Mouse (Mus musculus): Measurements from ENCODE around the gene Pnmt. TPM values are rescaled to one million over a fixed set of nuclear protein-coding genes. Genes with fewer than 3 reads are reported as not detected.

Pnmt gene
- polyA plus RNA-seq, 1 experiment from 2014 or later = 0.62 TPM

GRCm38 (mm10) chr11:98386596-98386995, 346 bp downstream of the Pnmt start:
- DNase-seq = peak; percentile 33
- Histone ChIP-seq H3K27ac (replicated peaks; ENCODE audit: low read depth, low read length) (no peak overlapping the region), H3K36me3 (ENCODE audit: control insufficient read depth, insufficient read depth, low read length) (no peaks in the 10 kb centered on the region), H3K9ac (replicated peaks; ENCODE audit: low read length) (no peak overlapping the region), H3K4me1 (ENCODE audit: control insufficient read depth, insufficient read depth, low read length) (no peaks in the 10 kb centered on the region), H3K9me3 (ENCODE audit: control insufficient read depth, low read length) (no peaks in the 10 kb centered on the region), H3K4me2 (ENCODE audit: low read length) (peak overlapping the region; percentile 21; the same call in 1 of the 2 replicates), H3K4me3 (replicated peaks; ENCODE audit: low read depth, low read length) (no peak overlapping the region), H3K27me3 (ENCODE audit: control insufficient read depth, insufficient read depth, low read length) (peaks cover 20% of the 10 kb centered on the region; the same call in 1 of the 2 replicates)
- ATAC-seq (ENCODE audit: low FRiP score, low TSS enrichment) = no peak
- 18% methylated on average over 24 of the region's 24 CpGs for WGBS

GRCm38 (mm10) chr11:98387056-98387577, 867 bp downstream of the Pnmt start:
- DNase-seq (no peak), ATAC-seq (ENCODE audit: low FRiP score, low TSS enrichment) (no peak)
- Histone ChIP-seq H3K4me2 (ENCODE audit: low read length) (no peak overlapping the region), H3K4me1 (ENCODE audit: control insufficient read depth, insufficient read depth, low read length) (no peaks in the 10 kb centered on the region), H3K4me3 (replicated peaks; ENCODE audit: low read depth, low read length) (no peak overlapping the region), H3K9me3 (ENCODE audit: control insufficient read depth, low read length) (no peaks in the 10 kb centered on the region), H3K9ac (replicated peaks; ENCODE audit: low read length) (no peak overlapping the region), H3K27ac (replicated peaks; ENCODE audit: low read depth, low read length) (no peak overlapping the region), H3K27me3 (ENCODE audit: control insufficient read depth, insufficient read depth, low read length) (peaks cover 20% of the 10 kb centered on the region; the same call in 1 of the 2 replicates), H3K36me3 (ENCODE audit: control insufficient read depth, insufficient read depth, low read length) (no peaks in the 10 kb centered on the region)
- 60% methylated on average over 14 of the region's 14 CpGs for whole genome bisulfite sequencing

DNA sequence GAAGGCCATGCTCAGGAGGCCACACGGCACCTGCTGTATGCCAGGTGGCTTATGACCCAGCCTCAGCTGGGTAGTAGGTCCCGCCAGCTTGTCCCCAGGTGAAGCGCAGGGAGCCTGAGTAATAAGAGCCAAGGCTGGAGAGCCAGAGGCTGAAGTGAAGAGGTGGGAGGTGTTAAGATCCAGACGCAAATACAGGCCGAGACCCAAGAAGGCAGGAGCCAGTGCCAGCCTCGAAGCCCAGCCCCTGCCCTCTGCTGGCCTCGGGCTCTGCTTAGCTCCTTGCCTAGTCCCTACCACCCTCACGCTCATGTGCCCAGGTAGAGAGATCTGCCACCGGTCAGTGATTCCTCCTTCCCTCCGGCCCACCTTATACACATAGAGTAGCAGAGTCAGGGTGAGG, 2.0 kb downstream of the Pnmt start:
- WGBS = 84% methylated on average over 10 of the region's 10 CpGs
- H3K4me3 ChIP-seq (replicated peaks; ENCODE audit: low read depth, low read length) = no peak overlapping the region
- no peak overlapping the region for H3K27ac ChIP-seq (replicated peaks; ENCODE audit: low read depth, low read length)
- no peaks in the 10 kb centered on the region; the same call in 1 of the 2 replicates for H3K4me1 ChIP-seq (ENCODE audit: control insufficient read depth, insufficient read depth, low read length)
- DNase-seq (no peak), ATAC-seq (ENCODE audit: low FRiP score, low TSS enrichment) (no peak)
- H3K9me3 ChIP-seq (ENCODE audit: control insufficient read depth, low read length) = no peaks in the 10 kb centered on the region
- H3K27me3 ChIP-seq (ENCODE audit: control insufficient read depth, insufficient read depth, low read length) = peaks cover 20% of the 10 kb centered on the region; the same call in 1 of the 2 replicates
- H3K4me2 ChIP-seq (ENCODE audit: low read length) = no peak overlapping the region
- no peak overlapping the region for H3K9ac ChIP-seq (replicated peaks; ENCODE audit: low read length)
- H3K36me3 ChIP-seq (ENCODE audit: control insufficient read depth, insufficient read depth, low read length) = no peaks in the 10 kb centered on the region

DNA sequence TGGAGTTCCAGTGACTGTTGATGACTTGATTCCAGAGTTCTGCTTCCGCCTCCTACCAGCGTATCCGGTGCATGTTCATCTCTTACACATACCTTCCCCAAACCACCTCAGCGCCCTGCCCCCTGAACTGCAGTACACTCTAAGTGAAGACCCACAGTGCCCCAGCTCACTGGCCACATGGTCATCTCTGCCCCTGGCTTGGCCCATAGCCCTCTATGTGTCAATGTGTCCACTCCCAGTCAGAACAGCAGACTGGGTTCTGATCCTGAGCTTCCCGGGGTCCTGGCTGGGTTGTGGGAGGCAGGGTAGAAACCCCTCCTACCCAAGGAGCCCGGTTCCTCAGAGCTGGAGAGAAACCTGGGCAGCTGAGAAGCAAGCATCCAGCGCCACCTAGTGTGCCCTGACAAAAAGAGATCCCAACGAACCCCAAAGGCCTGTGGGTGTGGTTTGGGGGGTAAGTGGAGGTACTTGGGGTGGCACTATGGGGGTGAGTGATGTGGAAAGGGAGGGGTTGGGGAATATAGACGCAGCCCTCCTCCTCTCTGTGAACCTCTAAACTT, 3.1 kb downstream of the Pnmt start:
- Histone ChIP-seq H3K9ac (replicated peaks; ENCODE audit: low read length) (no peak overlapping the region), H3K9me3 (ENCODE audit: control insufficient read depth, low read length) (no peaks in the 10 kb centered on the region), H3K4me1 (ENCODE audit: control insufficient read depth, insufficient read depth, low read length) (no peaks in the 10 kb centered on the region; the same call in 1 of the 2 replicates), H3K4me2 (ENCODE audit: low read length) (no peak overlapping the region), H3K27me3 (ENCODE audit: control insufficient read depth, insufficient read depth, low read length) (peaks cover 20% of the 10 kb centered on the region; the same call in 1 of the 2 replicates), H3K4me3 (replicated peaks; ENCODE audit: low read depth, low read length) (no peak overlapping the region), H3K36me3 (ENCODE audit: control insufficient read depth, insufficient read depth, low read length) (no peaks in the 10 kb centered on the region), H3K27ac (replicated peaks; ENCODE audit: low read depth, low read length) (no peak overlapping the region)
- WGBS = 19% methylated on average over 9 of the region's 9 CpGs
- DNase-seq (peak; percentile 73), ATAC-seq (ENCODE audit: low FRiP score, low TSS enrichment) (no peak)

GRCm38 (mm10) chr11:98390141-98390540, 3.9 kb downstream of the Pnmt start:
- Histone ChIP-seq H3K27ac (replicated peaks; ENCODE audit: low read depth, low read length) (no peak overlapping the region), H3K27me3 (ENCODE audit: control insufficient read depth, insufficient read depth, low read length) (peaks cover 20% of the 10 kb centered on the region; the same call in 1 of the 2 replicates), H3K9ac (replicated peaks; ENCODE audit: low read length) (no peak overlapping the region), H3K4me1 (ENCODE audit: control insufficient read depth, insufficient read depth, low read length) (no peaks in the 10 kb centered on the region; the same call in 1 of the 2 replicates), H3K4me3 (replicated peaks; ENCODE audit: low read depth, low read length) (no peak overlapping the region), H3K36me3 (ENCODE audit: control insufficient read depth, insufficient read depth, low read length) (no peaks in the 10 kb centered on the region), H3K4me2 (ENCODE audit: low read length) (no peak overlapping the region), H3K9me3 (ENCODE audit: control insufficient read depth, low read length) (no peaks in the 10 kb centered on the region)
- DNase-seq (no peak), ATAC-seq (ENCODE audit: low FRiP score, low TSS enrichment) (no peak)
- WGBS = 77% methylated on average over 12 of the region's 12 CpGs

DNA sequence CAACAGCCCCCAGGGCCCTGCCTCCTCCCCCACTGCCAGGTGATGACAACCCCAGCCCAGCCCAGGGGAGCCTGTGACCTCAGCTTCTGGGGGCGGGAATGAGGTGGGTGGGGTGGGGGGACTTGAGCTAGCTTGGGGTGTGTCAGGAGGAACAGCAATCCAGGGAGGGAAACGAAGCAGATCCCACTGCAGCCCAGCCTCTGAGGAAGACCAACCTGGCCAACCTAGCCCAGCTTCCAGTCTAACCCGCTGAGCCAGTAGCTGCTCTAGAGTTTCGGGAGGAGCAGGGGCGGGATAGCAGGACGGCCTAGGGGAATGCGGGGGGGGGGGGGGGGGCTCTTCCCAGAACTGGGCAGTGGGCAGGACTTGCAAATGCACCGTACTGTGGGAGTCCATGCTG, 5.8 kb downstream of the Pnmt start:
- no peak for ATAC-seq (ENCODE audit: low FRiP score, low TSS enrichment)
- no peak for DNase-seq
- Histone ChIP-seq H3K36me3 (ENCODE audit: control insufficient read depth, insufficient read depth, low read length) (no peaks in the 10 kb centered on the region), H3K4me3 (replicated peaks; ENCODE audit: low read depth, low read length) (no peak overlapping the region), H3K4me2 (ENCODE audit: low read length) (no peak overlapping the region), H3K27ac (replicated peaks; ENCODE audit: low read depth, low read length) (no peak overlapping the region), H3K27me3 (ENCODE audit: control insufficient read depth, insufficient read depth, low read length) (peaks cover 13% of the 10 kb centered on the region; the same call in 1 of the 2 replicates), H3K9me3 (ENCODE audit: control insufficient read depth, low read length) (no peaks in the 10 kb centered on the region), H3K9ac (replicated peaks; ENCODE audit: low read length) (no peak overlapping the region), H3K4me1 (ENCODE audit: control insufficient read depth, insufficient read depth, low read length) (no peaks in the 10 kb centered on the region; the same call in 1 of the 2 replicates)
- 20% methylated on average over 8 of the region's 8 CpGs for WGBS

GRCm38 (mm10) chr11:98392645-98393044, 6.4 kb downstream of the Pnmt start:
- H3K27ac ChIP-seq (replicated peaks; ENCODE audit: low read depth, low read length) = no peak overlapping the region
- peaks cover 7% of the 10 kb centered on the region; the same call in 1 of the 2 replicates for H3K27me3 ChIP-seq (ENCODE audit: control insufficient read depth, insufficient read depth, low read length)
- H3K4me1 ChIP-seq (ENCODE audit: control insufficient read depth, insufficient read depth, low read length) = no peaks in the 10 kb centered on the region; the same call in 1 of the 2 replicates
- no peak overlapping the region for H3K4me3 ChIP-seq (replicated peaks; ENCODE audit: low read depth, low read length)
- DNase-seq = no peak
- no peak overlapping the region for H3K4me2 ChIP-seq (ENCODE audit: low read length)
- ATAC-seq (ENCODE audit: low FRiP score, low TSS enrichment) = no peak
- H3K9ac ChIP-seq (replicated peaks; ENCODE audit: low read length) = no peak overlapping the region
- H3K36me3 ChIP-seq (ENCODE audit: control insufficient read depth, insufficient read depth, low read length) = no peaks in the 10 kb centered on the region
- 62% methylated on average over 4 of the region's 4 CpGs for WGBS
- no peaks in the 10 kb centered on the region for H3K9me3 ChIP-seq (ENCODE audit: control insufficient read depth, low read length)

GRCm38 (mm10) chr11:98393317-98393716, 7.1 kb downstream of the Pnmt start:
- Histone ChIP-seq H3K27ac (replicated peaks; ENCODE audit: low read depth, low read length) (no peak overlapping the region), H3K4me3 (replicated peaks; ENCODE audit: low read depth, low read length) (no peak overlapping the region), H3K9me3 (ENCODE audit: control insufficient read depth, low read length) (no peaks in the 10 kb centered on the region), H3K9ac (replicated peaks; ENCODE audit: low read length) (no peak overlapping the region), H3K4me2 (ENCODE audit: low read length) (no peak overlapping the region), H3K36me3 (ENCODE audit: control insufficient read depth, insufficient read depth, low read length) (no peaks in the 10 kb centered on the region), H3K27me3 (ENCODE audit: control insufficient read depth, insufficient read depth, low read length) (peaks cover under 1% of the 10 kb centered on the region; the same call in 1 of the 2 replicates), H3K4me1 (ENCODE audit: control insufficient read depth, insufficient read depth, low read length) (no peaks in the 10 kb centered on the region; the same call in 1 of the 2 replicates)
- ATAC-seq (ENCODE audit: low FRiP score, low TSS enrichment) (no peak), DNase-seq (no peak)
- WGBS = 72% methylated on average over 6 of the region's 6 CpGs

DNA sequence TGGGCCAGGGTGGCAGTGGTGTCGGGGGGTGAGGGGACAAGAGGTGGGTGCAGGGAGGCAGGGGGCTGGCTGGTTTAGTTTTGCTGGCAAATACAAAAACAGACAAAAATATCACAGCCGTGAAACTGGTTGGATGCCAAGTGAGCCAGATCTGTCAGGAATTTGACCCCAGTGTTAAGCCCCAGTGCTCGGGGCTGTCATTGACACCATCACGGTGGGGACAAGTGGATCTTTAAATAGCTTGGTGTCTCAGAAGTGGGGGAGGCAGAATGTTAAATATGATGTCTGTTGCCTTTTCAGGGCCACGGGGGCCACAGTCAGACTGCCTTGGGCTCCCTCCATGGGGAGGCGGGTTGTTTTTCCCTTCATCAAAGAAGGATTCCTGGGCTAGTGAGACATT, 8.1 kb downstream of the Pnmt start:
- no peak overlapping the region for H3K27ac ChIP-seq (replicated peaks; ENCODE audit: low read depth, low read length)
- no peaks in the 10 kb centered on the region for H3K9me3 ChIP-seq (ENCODE audit: control insufficient read depth, low read length)
- H3K27me3 ChIP-seq (ENCODE audit: control insufficient read depth, insufficient read depth, low read length) = no peaks in the 10 kb centered on the region; the same call in 1 of the 2 replicates
- ATAC-seq (ENCODE audit: low FRiP score, low TSS enrichment) = no peak
- peaks cover under 1% of the 10 kb centered on the region for H3K4me1 ChIP-seq (ENCODE audit: control insufficient read depth, insufficient read depth, low read length)
- no peaks in the 10 kb centered on the region for H3K36me3 ChIP-seq (ENCODE audit: control insufficient read depth, insufficient read depth, low read length)
- DNase-seq = no peak
- H3K4me2 ChIP-seq (ENCODE audit: low read length) = no peak overlapping the region
- WGBS = 60% methylated on average over 6 of the region's 6 CpGs
- no peak overlapping the region for H3K9ac ChIP-seq (replicated peaks; ENCODE audit: low read length)
- no peak overlapping the region for H3K4me3 ChIP-seq (replicated peaks; ENCODE audit: low read depth, low read length)

All from midbrain, embryonic 14.5 days (tissue).